Mouse (Mus musculus) kidney, adult 2 months (tissue): ENCODE measurements around the gene Iglon5.

ENCODE experiments used
- CTCF ChIP-seq: fragments of 200-500 bp; conservative IDR thresholded peaks from 2 replicates; pipeline ENCODE4 v1.5.1; 2011; ENCODE audit warnings: low read depth, mild to moderate bottlenecking, control low read depth, low read length, moderate library complexity, mixed read lengths; ENCODE audit not compliant: insufficient read depth, insufficient read length
- POLR2A ChIP-seq: fragments of 200-500 bp; IDR thresholded peaks from one replicate; pipeline ENCODE4 v1.6.1; 2011; ENCODE audit warnings: low read depth, low read length, control low read depth

DNA sequence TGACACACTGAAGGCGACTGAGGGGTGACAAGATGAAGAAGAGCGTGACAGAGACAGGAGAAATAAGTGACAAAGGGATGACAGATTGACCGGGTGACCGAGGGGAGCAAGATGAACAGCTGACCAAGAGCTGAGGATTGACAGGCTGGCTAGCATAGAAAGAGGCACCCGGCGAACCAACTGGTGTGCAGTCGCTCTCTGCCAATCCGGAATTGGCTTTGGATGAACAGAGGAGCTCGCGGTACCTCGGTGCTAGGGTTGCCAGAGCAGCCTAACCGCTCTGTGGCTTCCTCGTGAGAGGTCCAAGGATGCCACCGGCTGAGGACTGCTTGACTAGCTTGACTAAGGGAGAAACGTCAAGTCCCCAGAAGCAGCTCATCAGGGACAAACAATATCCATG lies 28.5 kb upstream of the Iglon5 start:
- no peak for TF ChIP-seq POLR2A
- no peak for TF ChIP-seq CTCF
